Mouse (Mus musculus): ENCODE results near the gene Ubap1l.

Gene Ubap1l

DNA sequence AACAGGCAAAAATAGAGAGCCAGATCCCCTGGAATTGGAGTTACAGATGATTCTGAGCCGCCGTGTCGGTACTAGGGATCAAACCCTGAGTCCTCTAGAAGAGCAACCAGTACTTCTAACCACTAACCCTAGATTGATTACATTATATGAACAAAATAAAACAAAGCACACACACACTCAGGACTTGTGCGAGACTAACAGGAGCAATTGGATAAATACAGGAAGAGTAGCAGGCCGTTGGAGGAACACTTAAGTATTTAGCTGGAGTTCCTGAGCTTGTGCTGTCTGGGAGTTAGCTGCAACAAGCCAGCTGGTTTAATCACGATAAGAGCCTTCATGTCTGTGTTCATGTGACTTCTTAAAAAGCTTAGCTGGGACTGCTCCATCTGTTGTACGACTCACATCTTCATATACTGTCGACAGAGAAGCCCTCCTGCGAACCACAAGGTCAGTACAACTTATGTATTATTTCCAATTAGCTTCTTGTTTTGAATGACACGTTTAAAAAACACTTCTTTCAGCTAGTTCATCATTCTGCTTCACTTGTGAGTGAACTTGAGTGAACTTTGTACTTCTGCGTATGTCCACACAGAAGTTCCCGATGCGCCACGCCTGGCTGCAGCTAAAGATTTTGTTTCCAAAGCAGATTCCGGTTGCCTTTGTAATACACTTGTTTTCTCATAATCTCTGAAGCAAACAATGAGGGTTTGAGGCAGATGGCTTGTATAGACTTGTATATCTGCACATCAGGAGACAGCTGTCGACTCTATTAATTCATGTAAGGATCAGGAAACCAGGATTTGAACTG is at the start of gene Ubap1l:
TSS of gene Ubap1l (plus strand) at position 401 of the 808 bp plus-strand sequence.
- no peak for TF ChIP-seq GATA4 (IDR thresholded peaks at IDR 0.05; ENCODE audit: insufficient replicate concordance, low read length)

- TF ChIP-seq GATA4 (IDR thresholded peaks at IDR 0.05; ENCODE audit: insufficient replicate concordance, low read length), result no peak
Observed at GRCm38 (mm10) chr9:65312669-65313357, 48.0 kb upstream of the Ubap1l start.

DNA sequence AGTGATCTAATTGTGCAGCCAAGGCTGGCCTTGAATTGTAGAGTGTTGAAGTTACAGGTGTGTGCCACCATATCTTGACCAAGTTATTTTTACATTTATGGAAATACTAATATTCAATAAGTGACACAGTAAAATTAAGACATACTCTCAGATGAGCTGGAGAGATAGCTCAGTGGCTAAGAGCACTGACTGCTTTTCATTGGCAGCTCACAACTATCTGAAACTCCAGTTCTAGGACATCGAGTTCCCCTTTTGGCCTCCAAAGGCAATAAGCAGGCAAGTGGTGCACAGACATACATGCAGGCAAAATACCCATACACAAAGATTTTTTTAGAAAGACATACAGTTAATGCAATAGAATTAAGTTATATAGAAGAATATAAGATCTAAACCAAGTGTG is 47.0 kb upstream of the Ubap1l start:
- no peak for TF ChIP-seq GATA4 (IDR thresholded peaks at IDR 0.05; ENCODE audit: insufficient replicate concordance, low read length)

- TF ChIP-seq GATA4 (IDR thresholded peaks at IDR 0.05; ENCODE audit: insufficient replicate concordance, low read length), result no peak
Observed at GRCm38 (mm10) chr9:65322255-65322900, 38.5 kb upstream of the Ubap1l start.

GRCm38 (mm10) chr9:65325971-65326370 is 34.9 kb upstream of the Ubap1l start:
- no peak for TF ChIP-seq GATA4 (IDR thresholded peaks at IDR 0.05; ENCODE audit: insufficient replicate concordance, low read length)

GRCm38 (mm10) chr9:65327371-65327770 is 33.5 kb upstream of the Ubap1l start:
- TF ChIP-seq GATA4 (IDR thresholded peaks at IDR 0.05; ENCODE audit: insufficient replicate concordance, low read length), result no peak

DNA sequence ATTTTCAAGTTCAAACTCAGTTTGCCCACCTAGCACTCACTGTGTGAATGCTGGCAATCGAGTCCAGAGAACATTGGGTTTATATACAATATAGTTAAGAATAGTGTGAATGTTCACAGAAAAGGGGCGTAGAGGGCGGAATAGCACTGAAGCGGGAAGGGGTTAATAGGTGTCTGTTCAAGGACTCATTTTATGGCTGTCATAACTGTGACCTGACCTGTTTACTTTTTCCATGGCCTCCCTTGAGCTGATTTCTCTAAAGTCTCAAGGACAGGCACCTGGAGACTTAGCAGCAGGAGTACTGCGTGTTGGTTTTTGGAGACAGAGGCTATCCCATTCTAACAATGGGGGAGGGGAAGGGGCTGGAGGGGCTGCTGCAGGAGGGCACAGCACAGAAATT is 26.9 kb upstream of the Ubap1l start:
- no peak for TF ChIP-seq GATA4 (IDR thresholded peaks at IDR 0.05; ENCODE audit: insufficient replicate concordance, low read length)

DNA sequence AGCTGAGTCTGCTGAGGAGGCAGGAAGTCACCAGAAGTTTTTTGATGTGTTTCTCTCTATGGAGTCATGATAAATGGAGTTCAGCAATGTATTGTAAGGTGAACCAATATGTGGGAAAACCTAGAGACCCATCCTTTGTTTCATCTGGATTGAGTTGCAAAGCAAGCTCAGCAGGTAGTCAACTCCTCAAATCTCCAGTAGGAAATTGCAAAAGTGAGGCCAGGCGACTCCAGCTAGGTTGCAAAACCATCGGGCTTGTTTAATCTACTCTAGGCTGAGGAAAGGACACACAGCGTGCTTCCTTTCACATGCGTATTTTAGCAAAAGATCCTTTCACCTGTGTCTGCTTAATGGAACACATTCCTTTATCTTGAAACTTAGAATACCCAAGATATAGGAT is 21.7 kb upstream of the Ubap1l start:
- no peak for TF ChIP-seq GATA4 (IDR thresholded peaks at IDR 0.05; ENCODE audit: insufficient replicate concordance, low read length)

DNA sequence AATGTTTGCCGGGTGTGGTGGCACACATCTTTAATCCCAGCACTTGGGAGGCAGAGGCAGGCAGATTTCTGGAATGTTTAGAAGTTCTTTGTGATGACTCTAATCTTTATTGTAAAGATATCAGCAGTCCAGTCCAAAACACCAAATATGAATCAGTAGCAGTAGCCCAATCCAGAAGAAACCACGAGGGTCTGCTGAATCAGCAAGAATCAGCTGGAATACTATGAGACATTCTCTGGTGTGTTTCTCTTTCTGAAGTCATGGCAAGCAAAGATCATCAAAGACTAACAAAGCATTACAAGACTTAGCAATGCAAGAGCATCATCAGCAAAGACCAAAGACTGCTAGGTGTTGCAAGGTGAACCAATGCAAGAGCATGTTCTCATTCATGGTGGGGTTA is 20.4 kb upstream of the Ubap1l start:
- TF ChIP-seq GATA4 (IDR thresholded peaks at IDR 0.05; ENCODE audit: insufficient replicate concordance, low read length), result no peak

DNA sequence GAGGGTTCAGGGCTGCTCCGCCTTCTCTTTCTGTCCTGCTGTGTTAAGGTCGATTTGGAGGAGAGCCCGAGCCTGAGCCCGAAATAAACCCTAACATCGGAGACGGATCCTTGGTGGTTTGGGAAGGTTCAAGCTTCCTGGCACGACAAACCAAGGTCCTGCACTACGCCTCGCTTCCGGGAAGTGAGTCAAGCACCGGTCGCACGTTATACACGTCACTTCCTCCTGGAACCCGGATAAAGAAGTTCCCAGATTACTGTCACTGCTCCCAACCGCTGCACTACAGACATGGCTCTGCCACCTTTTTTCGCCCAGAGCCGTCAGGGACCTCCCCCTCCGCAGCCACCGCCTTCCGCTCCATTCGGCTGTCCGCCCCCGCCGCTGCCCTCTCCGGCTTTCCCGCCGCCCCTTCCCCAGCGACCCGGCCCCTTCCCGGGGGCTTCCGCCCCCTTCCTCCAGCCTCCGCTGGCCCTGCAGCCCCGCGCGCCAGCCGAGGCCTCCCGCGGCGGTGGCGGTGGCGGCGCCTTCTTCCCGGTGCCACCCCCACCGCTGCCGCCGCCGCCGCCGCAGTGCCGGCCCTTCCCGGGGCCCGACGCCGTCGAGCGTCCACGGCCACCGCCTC is 14.9 kb upstream of the Ubap1l start, which contains the start of gene Pdcd7:
TSS of gene Pdcd7 (plus strand) at position 251 of the 622 bp plus-strand sequence.
- no peak; the same call in 1 of the 2 replicates for TF ChIP-seq GATA4 (IDR thresholded peaks at IDR 0.05; ENCODE audit: insufficient replicate concordance, low read length)

DNA sequence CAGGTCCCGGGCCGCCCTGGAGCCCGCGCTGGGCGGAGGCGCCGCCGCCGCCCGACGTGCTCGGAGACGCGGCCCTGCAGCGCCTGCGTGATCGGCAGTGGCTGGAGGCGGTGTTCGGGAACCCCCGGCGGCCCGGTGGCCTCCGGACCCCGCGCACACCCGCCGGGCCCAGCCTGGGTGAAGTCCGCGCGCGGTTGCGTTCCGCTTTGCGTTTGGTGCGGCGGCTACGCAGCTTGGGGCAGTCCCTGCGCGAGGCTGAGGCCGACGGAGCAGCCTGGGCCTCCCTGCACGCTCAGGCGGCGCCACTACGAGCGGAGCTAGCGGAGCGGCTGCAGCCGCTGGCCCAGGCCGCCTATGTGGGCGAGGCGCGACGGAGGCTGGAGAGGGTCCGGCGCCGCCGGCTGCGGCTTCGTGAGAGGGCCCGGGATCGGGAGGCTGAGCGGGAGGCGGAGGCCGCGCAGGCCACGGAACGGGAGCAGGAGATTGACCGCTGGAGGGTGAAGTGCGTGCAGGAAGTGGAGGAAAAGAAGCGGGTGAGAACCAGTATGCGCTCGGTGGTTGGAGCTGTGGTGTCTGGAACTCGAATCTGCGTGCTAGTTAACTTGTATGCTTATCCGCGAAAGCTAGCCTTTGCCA is 14.2 kb upstream of the Ubap1l start:
- TF ChIP-seq GATA4 (IDR thresholded peaks at IDR 0.05; ENCODE audit: insufficient replicate concordance, low read length), result no peak

GRCm38 (mm10) chr9:65347112-65347850 is 13.6 kb upstream of the Ubap1l start:
- no peak for TF ChIP-seq GATA4 (IDR thresholded peaks at IDR 0.05; ENCODE audit: insufficient replicate concordance, low read length)

DNA sequence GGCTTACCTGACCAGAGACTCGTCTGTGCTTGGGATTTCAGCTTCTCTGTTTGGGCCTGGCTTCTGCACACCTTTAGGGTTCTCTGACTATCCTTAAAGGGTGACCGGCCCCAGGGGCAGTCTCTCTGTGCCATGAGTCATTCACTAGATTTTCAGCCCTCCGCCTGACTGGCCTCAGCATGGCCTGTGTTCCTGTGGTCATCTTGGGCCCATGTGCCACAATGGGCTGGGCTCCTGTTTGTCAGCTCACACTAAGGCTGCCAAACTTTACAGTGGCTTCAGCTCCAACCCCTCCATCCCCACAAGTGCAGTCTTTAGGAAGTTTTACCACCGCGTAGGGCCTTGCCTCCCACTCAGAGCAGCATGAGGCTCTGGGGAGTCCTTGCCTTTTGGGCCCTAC is 7.6 kb upstream of the Ubap1l start:
- TF ChIP-seq GATA4 (IDR thresholded peaks at IDR 0.05; ENCODE audit: insufficient replicate concordance, low read length), result no peak

- TF ChIP-seq GATA4 (IDR thresholded peaks at IDR 0.05; ENCODE audit: insufficient replicate concordance, low read length), result no peak
Observed at GRCm38 (mm10) chr9:65356561-65356960, 4.3 kb upstream of the Ubap1l start.

All from liver, adult (tissue).